Mouse (Mus musculus) neural tube, embryonic 14.5 days (tissue): ENCODE measurements at regions not wholly inside any gene's neighbourhood (a gene's known extent, or its start where the extent isn't known, plus 50 kb on each side); places are given as distances from the start of the nearest gene placed in this dataset.

Experiments
- ATAC-seq: fragments of 200-750 bp; cut with Nextera tagmentation; 2 replicates; pipeline ENCODE4 v1.8.0; 2017; ENCODE audit warnings: low read depth, mild to moderate bottlenecking, moderate TSS enrichment, moderate library complexity
- H3K27ac ChIP-seq: fragments of 300-500 bp; sonication (generic); 2 replicates; pipeline ENCODE4 v1.5.1; 2014; ENCODE audit warnings: low read depth, mild to moderate bottlenecking, control low read depth, low read length, moderate library complexity, mixed read lengths
- H3K27me3 ChIP-seq: fragments of 300-500 bp; sonication (generic); 2 replicates; pipeline ENCODE4 v1.6.1; 2014; ENCODE audit warnings: low read length; ENCODE audit not compliant: control insufficient read depth, insufficient read depth
- H3K36me3 ChIP-seq: fragments of 300-500 bp; sonication (generic); 2 replicates; pipeline ENCODE4 v1.6.1; 2014; ENCODE audit warnings: low read length, mixed read lengths; ENCODE audit not compliant: control insufficient read depth, insufficient read depth
- H3K4me1 ChIP-seq: fragments of 300-500 bp; sonication (generic); 2 replicates; pipeline ENCODE4 v1.6.1; 2014; ENCODE audit warnings: low read length; ENCODE audit not compliant: control insufficient read depth, insufficient read depth
- H3K4me2 ChIP-seq: fragments of 300-500 bp; sonication (generic); 2 replicates; pipeline ENCODE4 v1.6.1; 2014; ENCODE audit warnings: mild to moderate bottlenecking, low read depth, low read length, control low read depth
- H3K4me3 ChIP-seq: fragments of 300-500 bp; sonication (generic); 2 replicates; pipeline ENCODE4 v1.5.1; 2014; ENCODE audit warnings: low read depth, low read length, control low read depth, mixed read lengths
- H3K9ac ChIP-seq: fragments of 300-500 bp; sonication (generic); replicated peaks from 2 replicates; pipeline ENCODE4 v1.6.1; 2014; ENCODE audit warnings: low read depth, mild to moderate bottlenecking, control low read depth, low read length, mixed read lengths
- H3K9me3 ChIP-seq: fragments of 300-500 bp; sonication (generic); 2 replicates; pipeline ENCODE4 v1.6.1; 2016; ENCODE audit warnings: low read length; ENCODE audit not compliant: control insufficient read depth
- WGBS: fragments of 180-500 bp; shearing (Covaris S2); extraction: QIAGEN DNeasy Blood & Tissue Kit; methylation state at CpG from one replicate; pipeline ENCODE4 v1.1.7; 2014; 5-methylcytosine and 5-hydroxymethylcytosine counted together

GRCm38 (mm10) chr17:49281344-49281743 is 146.8 kb upstream of the Mocs1 start:
- no peak overlapping the region for H3K4me2 ChIP-seq
- WGBS = 82% methylated on average over 13 of the region's 13 CpGs
- ATAC-seq = no peak
- H3K27ac ChIP-seq = no peak overlapping the region
- no peaks in the 10 kb centered on the region for H3K9me3 ChIP-seq
- no peak overlapping the region for H3K9ac ChIP-seq
- H3K4me1 ChIP-seq = peaks cover 5% of the 10 kb centered on the region; the same call in 1 of the 2 replicates
- no peak overlapping the region for H3K4me3 ChIP-seq
- no peaks in the 10 kb centered on the region for H3K36me3 ChIP-seq
- H3K27me3 ChIP-seq = no peaks in the 10 kb centered on the region

- H3K4me3 ChIP-seq = no peak overlapping the region
- H3K9ac ChIP-seq = no peak overlapping the region
- no peaks in the 10 kb centered on the region for H3K36me3 ChIP-seq
- H3K4me2 ChIP-seq = no peak overlapping the region
- H3K27ac ChIP-seq = no peak overlapping the region
- H3K4me1 ChIP-seq = peaks cover 5% of the 10 kb centered on the region; the same call in 1 of the 2 replicates
- no peak for ATAC-seq
- H3K9me3 ChIP-seq = no peaks in the 10 kb centered on the region
- no peaks in the 10 kb centered on the region for H3K27me3 ChIP-seq
- WGBS = 87% methylated on average over 10 of the region's 10 CpGs
Observed at GRCm38 (mm10) chr17:49282498-49282897, 145.7 kb upstream of the Mocs1 start.

- Histone ChIP-seq H3K27ac (no peak overlapping the region), H3K4me3 (no peak overlapping the region), H3K4me2 (no peak overlapping the region), H3K9me3 (no peaks in the 10 kb centered on the region), H3K27me3 (no peaks in the 10 kb centered on the region), H3K9ac (no peak overlapping the region), H3K36me3 (no peaks in the 10 kb centered on the region), H3K4me1 (peaks cover 4% of the 10 kb centered on the region; the same call in 1 of the 2 replicates)
- 88% methylated on average over 5 of the region's 5 CpGs for WGBS
- ATAC-seq = no peak
Observed at GRCm38 (mm10) chr17:49283491-49283890, 144.7 kb upstream of the Mocs1 start.

GRCm38 (mm10) chr17:49291636-49292035 is 136.5 kb upstream of the Mocs1 start:
- H3K9ac ChIP-seq = no peak overlapping the region
- H3K4me1 ChIP-seq = no peaks in the 10 kb centered on the region
- H3K4me2 ChIP-seq = no peak overlapping the region
- H3K36me3 ChIP-seq = no peaks in the 10 kb centered on the region
- H3K9me3 ChIP-seq = no peaks in the 10 kb centered on the region
- H3K27me3 ChIP-seq = no peaks in the 10 kb centered on the region
- WGBS = 42% methylated on average over 3 of the region's 3 CpGs
- H3K4me3 ChIP-seq = no peak overlapping the region
- no peak for ATAC-seq
- H3K27ac ChIP-seq = no peak overlapping the region

- H3K9ac ChIP-seq = no peak overlapping the region
- H3K9me3 ChIP-seq = no peaks in the 10 kb centered on the region
- no peak overlapping the region for H3K4me2 ChIP-seq
- H3K4me3 ChIP-seq = no peak overlapping the region
- H3K36me3 ChIP-seq = no peaks in the 10 kb centered on the region
- 91% methylated on average over 3 of the region's 3 CpGs for WGBS
- H3K27ac ChIP-seq = no peak overlapping the region
- no peaks in the 10 kb centered on the region for H3K27me3 ChIP-seq
- H3K4me1 ChIP-seq = no peaks in the 10 kb centered on the region
- ATAC-seq = no peak
Observed at GRCm38 (mm10) chr17:49304461-49304860, 123.7 kb upstream of the Mocs1 start.

GRCm38 (mm10) chr17:49305116-49305515 is 123.0 kb upstream of the Mocs1 start:
- Histone ChIP-seq H3K4me1 (no peaks in the 10 kb centered on the region), H3K27ac (no peak overlapping the region), H3K27me3 (no peaks in the 10 kb centered on the region), H3K9ac (no peak overlapping the region), H3K36me3 (no peaks in the 10 kb centered on the region), H3K4me2 (no peak overlapping the region), H3K4me3 (no peak overlapping the region), H3K9me3 (no peaks in the 10 kb centered on the region)
- ATAC-seq = no peak
- 89% methylated on average over 6 of the region's 6 CpGs for WGBS

GRCm38 (mm10) chr17:49309079-49309478 is 119.1 kb upstream of the Mocs1 start:
- Histone ChIP-seq H3K27ac (no peak overlapping the region), H3K36me3 (no peaks in the 10 kb centered on the region), H3K9ac (no peak overlapping the region), H3K9me3 (no peaks in the 10 kb centered on the region), H3K4me2 (peak overlapping the region; percentile 29; the same call in 1 of the 2 replicates), H3K4me1 (no peaks in the 10 kb centered on the region), H3K4me3 (no peak overlapping the region), H3K27me3 (no peaks in the 10 kb centered on the region)
- 16% methylated on average over 5 of the region's 5 CpGs for WGBS
- peak; percentile 97 for ATAC-seq

- Histone ChIP-seq H3K9ac (no peak overlapping the region), H3K4me3 (no peak overlapping the region), H3K27me3 (no peaks in the 10 kb centered on the region), H3K9me3 (no peaks in the 10 kb centered on the region), H3K27ac (no peak overlapping the region), H3K4me1 (no peaks in the 10 kb centered on the region), H3K36me3 (no peaks in the 10 kb centered on the region), H3K4me2 (no peak overlapping the region)
- ATAC-seq = no peak
- WGBS = 77% methylated on average over 2 of the region's 2 CpGs
Observed at GRCm38 (mm10) chr17:49314196-49314595, 114.0 kb upstream of the Mocs1 start.

- Histone ChIP-seq H3K4me3 (no peak overlapping the region), H3K9me3 (no peaks in the 10 kb centered on the region), H3K4me2 (no peak overlapping the region), H3K4me1 (no peaks in the 10 kb centered on the region), H3K27ac (no peak overlapping the region), H3K27me3 (no peaks in the 10 kb centered on the region), H3K9ac (no peak overlapping the region), H3K36me3 (no peaks in the 10 kb centered on the region)
- ATAC-seq = no peak
- WGBS = 73% methylated on average over 4 of the region's 4 CpGs
Observed at GRCm38 (mm10) chr17:49327524-49327923, 100.6 kb upstream of the Mocs1 start.

- Histone ChIP-seq H3K9ac (no peak overlapping the region), H3K27ac (no peak overlapping the region), H3K4me2 (no peak overlapping the region), H3K4me1 (no peaks in the 10 kb centered on the region), H3K36me3 (no peaks in the 10 kb centered on the region), H3K9me3 (no peaks in the 10 kb centered on the region), H3K4me3 (no peak overlapping the region), H3K27me3 (no peaks in the 10 kb centered on the region)
- no peak for ATAC-seq
- WGBS = 48% methylated on average over 5 of the region's 5 CpGs
Observed at GRCm38 (mm10) chr17:49335318-49335717, 92.8 kb upstream of the Mocs1 start.
